Mouse (Mus musculus) spleen, adult 2 months (tissue): Measurements from ENCODE around the gene Ruvbl2. TPM values are rescaled to one million over a fixed set of nuclear protein-coding genes. Genes with fewer than 3 reads are reported as not detected.

Experiments used
- DNase-seq, 2 experiments: peaks; one replicate each; pipeline versions ENCODE4 v3.0.0 to v3.0.0-alpha.2; 2012 to 2021; ENCODE audit warnings: low spot score in 2 of 2, low read depth in 1 of 2
- H3K27ac ChIP-seq: fragments of 200-500 bp; 2 replicates; pipeline ENCODE4 v1.5.1; 2012; ENCODE audit warnings: low read length, inconsistent platforms; ENCODE audit not compliant: insufficient read depth
- H3K27me3 ChIP-seq: fragments of 200-500 bp; 2 replicates; pipeline ENCODE4 v1.6.1; 2012; ENCODE audit warnings: mild to moderate bottlenecking, moderate library complexity, low read length, inconsistent platforms; ENCODE audit not compliant: control insufficient read depth, insufficient read depth
- H3K36me3 ChIP-seq: fragments of 200-500 bp; 2 replicates; pipeline ENCODE4 v1.6.1; 2012; ENCODE audit warnings: mild to moderate bottlenecking, low read length, inconsistent platforms; ENCODE audit not compliant: control insufficient read depth, insufficient read depth
- H3K4me1 ChIP-seq: fragments of 200-500 bp; 2 replicates; pipeline ENCODE4 v1.6.1; 2011; ENCODE audit warnings: inconsistent platforms; ENCODE audit not compliant: control insufficient read depth, insufficient read depth, insufficient read length
- H3K4me3 ChIP-seq: fragments of 200-500 bp; 2 replicates; pipeline ENCODE4 v1.5.1; 2011; ENCODE audit warnings: mild to moderate bottlenecking, inconsistent platforms; ENCODE audit not compliant: insufficient read depth, insufficient read length; ENCODE audit errors: extremely low read depth
- CTCF ChIP-seq: fragments of 200-500 bp; IDR thresholded peaks from 2 replicates; pipeline ENCODE4 v1.5.1; 2011; ENCODE audit warnings: mild to moderate bottlenecking, inconsistent platforms; ENCODE audit not compliant: insufficient read depth, insufficient read length, insufficient replicate concordance; ENCODE audit errors: extremely low read depth
- POLR2A ChIP-seq: fragments of 200-500 bp; IDR thresholded peaks from 2 replicates; pipeline ENCODE4 v1.6.1; 2011; ENCODE audit warnings: low read depth, low read length, inconsistent platforms
- WGBS: fragments of 180-500 bp; shearing (Covaris S2); methylation state at CpG from one replicate; pipeline ENCODE4 v1.1.7; 2018; 5-methylcytosine and 5-hydroxymethylcytosine counted together
- polyA plus RNA-seq: library from polyadenylated mRNA; depleted of rRNA; stranded (reverse); fragments of >200 nt; gene quantifications from 2 replicates; pipeline ENCODE4 v1.2.3, GENCODE M21; 2012; rRNA removed

Ruvbl2 gene
- polyA plus RNA-seq, 1 experiment: 55.3 TPM

DNA sequence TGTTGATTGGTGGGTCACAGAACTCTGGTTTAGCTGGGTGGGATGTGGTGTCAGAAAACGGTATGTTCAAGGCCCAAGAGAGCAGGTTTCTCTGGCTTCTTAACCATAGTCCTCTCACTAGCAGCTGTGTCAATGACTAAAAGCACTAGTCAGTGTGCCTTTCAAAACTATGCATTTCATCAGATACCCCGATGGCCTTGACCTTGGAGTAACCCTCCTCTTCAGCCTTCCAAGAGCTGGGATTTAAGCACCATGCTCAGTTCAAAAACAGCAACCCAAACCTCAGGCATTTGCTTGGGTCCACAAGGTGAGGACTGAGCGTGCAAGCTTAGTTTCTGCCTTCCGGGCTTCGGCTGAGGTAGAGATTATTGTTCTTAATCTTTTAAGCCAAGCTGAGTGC lies 65.5 kb downstream of the Ruvbl2 start:
- TF ChIP-seq POLR2A (no peak), CTCF (no peak)
- Histone ChIP-seq H3K36me3 (peaks cover 21% of the 10 kb centered on the region), H3K27me3 (peaks cover 4% of the 10 kb centered on the region; the same call in 1 of the 2 replicates), H3K4me1 (peaks cover 9% of the 10 kb centered on the region), H3K4me3 (no peak overlapping the region), H3K27ac (no peak overlapping the region)
- DNase-seq: no peak
- 86% methylated on average over 5 of the region's 5 CpGs for WGBS

Other genes starting within 250 kb of the Ruvbl2 start
- gene Ccdc155, start 233.2 kb downstream of the Ruvbl2 start, polyA plus RNA-seq: 0.16 and 0.20 TPM in 2 replicates
- 2.1 and 2.8 TPM in 2 replicates for gene Dkkl1, start 225.9 kb downstream of the Ruvbl2 start, polyA plus RNA-seq
- 10.6 and 12.1 TPM in 2 replicates for gene Tead2, start 222.3 kb downstream of the Ruvbl2 start, polyA plus RNA-seq
- gene Cd37, start 199.0 kb downstream of the Ruvbl2 start, polyA plus RNA-seq: 1,116 and 1,582 TPM in 2 replicates
- not detected in 2 replicates for gene Slc6a16, start 197.0 kb downstream of the Ruvbl2 start, polyA plus RNA-seq
- 0.27 and 0.43 TPM in 2 replicates for gene Slc6a21, start 160.6 kb downstream of the Ruvbl2 start, polyA plus RNA-seq
- gene Trpm4, start 104.3 kb downstream of the Ruvbl2 start, polyA plus RNA-seq: 7.9 and 10.0 TPM in 2 replicates
- 0.04 and 0.09 TPM in 2 replicates for gene Hrc, start 102.8 kb downstream of the Ruvbl2 start, polyA plus RNA-seq
- gene Ppfia3, start 71.1 kb downstream of the Ruvbl2 start, polyA plus RNA-seq: 0.22 and 0.27 TPM in 2 replicates
- 0.90 and 2.1 TPM in 2 replicates for gene Lin7b, start 67.5 kb downstream of the Ruvbl2 start, polyA plus RNA-seq
- gene Snrnp70, start 42.4 kb downstream of the Ruvbl2 start, polyA plus RNA-seq: 273 and 277 TPM in 2 replicates
- 0.04 and 0.05 TPM in 2 replicates for gene Kcna7, start 32.4 kb downstream of the Ruvbl2 start, polyA plus RNA-seq
- 0.12 and 0.33 TPM in 2 replicates for gene Ntf5, start 24.4 kb downstream of the Ruvbl2 start, polyA plus RNA-seq
- not detected in 2 replicates for gene Lhb, start 17.3 kb downstream of the Ruvbl2 start, polyA plus RNA-seq
- 12.4 and 14.4 TPM in 2 replicates for gene Gys1, start 3.3 kb downstream of the Ruvbl2 start, polyA plus RNA-seq
- 2,804 and 3,579 TPM in 2 replicates for gene Ftl1, start 21.8 kb upstream of the Ruvbl2 start, polyA plus RNA-seq
- 129 and 163 TPM in 2 replicates for gene Bax, start 28.8 kb upstream of the Ruvbl2 start, polyA plus RNA-seq
- 0.04 and 0.49 TPM in 2 replicates for gene Tulp2, start 43.8 kb upstream of the Ruvbl2 start, polyA plus RNA-seq
- 0.13 TPM in 1 of 2 replicates, not detected in the other for gene Gm45808, start 48.7 kb upstream of the Ruvbl2 start, polyA plus RNA-seq
- gene Dhdh, start 50.7 kb upstream of the Ruvbl2 start, polyA plus RNA-seq: 1.5 and 1.6 TPM in 2 replicates
- gene Nucb1, start 72.3 kb upstream of the Ruvbl2 start, polyA plus RNA-seq: 171 and 188 TPM in 2 replicates
- 99.5 and 119 TPM in 2 replicates for gene Ppp1r15a, start 88.2 kb upstream of the Ruvbl2 start, polyA plus RNA-seq
- gene Plekha4, start 88.2 kb upstream of the Ruvbl2 start, polyA plus RNA-seq: 6.5 and 7.2 TPM in 2 replicates
- gene Hsd17b14, start 116.8 kb upstream of the Ruvbl2 start, polyA plus RNA-seq: 1.7 TPM in 2 replicates
- 50.8 and 55.6 TPM in 2 replicates for gene Bcat2, start 132.1 kb upstream of the Ruvbl2 start, polyA plus RNA-seq
- gene Fgf21, start 177.4 kb upstream of the Ruvbl2 start, polyA plus RNA-seq: 0.90 and 2.8 TPM in 2 replicates
- gene Fut1, start 179.2 kb upstream of the Ruvbl2 start, polyA plus RNA-seq: 0.71 and 1.1 TPM in 2 replicates
- 0.46 and 0.63 TPM in 2 replicates for gene Izumo1, start 183.7 kb upstream of the Ruvbl2 start, polyA plus RNA-seq
- gene Rasip1, start 189.4 kb upstream of the Ruvbl2 start, polyA plus RNA-seq: 18.8 and 20.1 TPM in 2 replicates
- 2.5 and 2.7 TPM in 2 replicates for gene Mamstr, start 201.9 kb upstream of the Ruvbl2 start, polyA plus RNA-seq
- 0.04 TPM in 1 of 2 replicates, not detected in the other for gene Fut2, start 228.3 kb upstream of the Ruvbl2 start, polyA plus RNA-seq
- gene Ntn5, start 245.9 kb upstream of the Ruvbl2 start, polyA plus RNA-seq: 2.2 and 5.1 TPM in 2 replicates